Mouse (Mus musculus): ENCODE results near the gene Zkscan17.

DNA sequence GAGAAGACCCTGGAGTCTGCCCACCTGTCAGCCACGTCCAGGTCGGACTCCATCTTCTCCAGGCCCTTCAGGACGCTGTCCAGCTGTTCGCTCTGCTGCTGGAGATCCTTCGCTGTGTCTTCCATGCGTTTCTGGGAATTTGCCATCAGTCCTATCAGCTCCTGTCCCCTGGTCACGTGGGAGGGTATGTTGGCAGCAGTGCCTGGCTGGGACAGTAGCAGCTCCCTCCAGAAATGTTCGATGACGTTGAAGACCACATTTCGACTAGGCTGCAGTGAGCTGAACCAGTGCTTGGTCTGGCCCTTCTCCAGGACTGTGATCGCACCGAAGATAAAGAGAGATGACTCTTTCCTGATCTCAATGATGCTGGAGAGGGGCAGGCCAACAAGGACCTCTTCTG is 88.6 kb downstream of the Zkscan17 start:
- TF ChIP-seq CTCF (IDR thresholded peaks at IDR 0.05; ENCODE audit: low read depth): no peak
- no peak for TF ChIP-seq EP300 (IDR thresholded peaks at IDR 0.05; ENCODE audit: low read depth)

Measured in liver, embryonic 14.5 days (tissue).